Mouse (Mus musculus) CD4-positive helper T cell, adult 2 months (primary cell): ENCODE data around the gene Tomm7.
"Not testable (repeated sequence)": the region's sequence is repeated elsewhere in the genome, so short reads cannot be mapped to it uniquely, and the experiment has no call there.

Experiments used
- DNase-seq: peaks from one replicate; pipeline ENCODE4 v3.0.0-alpha.2; 2012; ENCODE audit warnings: low read depth, missing footprints, low spot score

Gene Tomm7

DNA sequence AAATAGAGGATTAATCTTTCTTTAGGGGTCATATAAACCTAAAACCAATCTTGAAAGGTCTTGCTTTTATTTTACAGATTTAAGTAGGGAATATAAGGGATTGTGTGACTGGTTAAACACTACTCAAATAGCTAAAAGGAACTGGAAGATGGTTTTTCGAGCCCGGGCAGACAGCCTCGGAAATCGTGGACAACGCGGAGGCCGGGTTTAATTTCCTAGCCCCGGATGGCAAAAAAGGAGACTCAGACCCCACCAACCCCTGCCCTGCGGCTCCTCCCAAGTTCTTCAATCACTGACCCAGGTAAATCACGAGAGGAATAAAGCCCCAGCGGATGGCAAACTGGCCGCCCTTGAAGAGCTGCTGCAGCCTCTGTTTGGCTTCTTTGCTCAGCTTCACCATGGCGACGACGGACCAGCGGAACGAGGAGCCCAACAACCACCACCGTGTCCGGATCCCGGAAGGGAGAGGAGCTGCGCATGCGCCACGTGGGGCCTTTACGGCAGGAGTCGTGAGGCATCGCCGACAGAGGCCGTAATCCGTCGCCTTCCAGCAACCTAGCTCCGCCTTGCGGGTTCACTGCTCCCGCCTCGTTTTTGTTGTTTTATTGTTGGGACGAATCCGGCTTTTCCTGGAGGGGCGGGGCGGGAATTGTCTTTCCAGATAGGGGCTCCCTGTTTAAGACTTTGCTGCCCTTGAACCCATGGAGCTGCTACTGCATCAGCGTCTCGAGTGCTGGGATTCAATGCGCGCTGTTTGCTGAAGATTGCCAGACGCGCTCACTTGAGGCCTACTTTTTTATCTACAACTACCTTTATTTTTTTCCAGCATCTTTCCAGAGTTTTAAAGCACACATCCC lies at the start of gene Tomm7:
TSS of gene Tomm7 (minus strand) at position 488 of the 857 bp plus-strand sequence.
- DNase-seq: peak; percentile 95

- no peak for DNase-seq
These were observed 49.3 kb upstream of the Tomm7 start for GRCm38 (mm10) chr5:23893156-23893863.

- peak; percentile 13 for DNase-seq
These were observed 46.8 kb upstream of the Tomm7 start for GRCm38 (mm10) chr5:23890734-23891133.

GRCm38 (mm10) chr5:23889461-23889860 lies 45.5 kb upstream of the Tomm7 start:
- DNase-seq: no peak

GRCm38 (mm10) chr5:23887111-23887510 lies 43.1 kb upstream of the Tomm7 start:
- DNase-seq: no peak

DNA sequence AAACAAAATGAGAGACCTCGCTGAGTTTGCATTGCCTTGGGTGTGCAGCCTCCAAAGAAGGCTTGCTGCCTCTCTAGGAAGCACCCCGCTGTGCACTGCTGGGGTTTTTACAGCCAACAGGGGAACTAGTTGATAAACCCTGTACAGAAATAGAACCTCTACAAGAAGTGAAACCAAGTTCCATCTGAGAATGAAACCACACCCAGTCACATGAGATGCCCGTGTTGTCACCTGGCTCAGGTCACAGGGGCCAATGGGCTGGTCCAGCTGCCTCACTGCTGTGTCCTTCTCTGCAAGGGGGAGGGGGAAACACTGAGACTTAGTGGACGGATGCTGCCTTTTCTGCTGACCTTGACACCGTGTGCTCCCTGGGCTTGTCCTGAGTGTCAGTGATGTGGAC lies 30.5 kb upstream of the Tomm7 start:
- no peak for DNase-seq

DNA sequence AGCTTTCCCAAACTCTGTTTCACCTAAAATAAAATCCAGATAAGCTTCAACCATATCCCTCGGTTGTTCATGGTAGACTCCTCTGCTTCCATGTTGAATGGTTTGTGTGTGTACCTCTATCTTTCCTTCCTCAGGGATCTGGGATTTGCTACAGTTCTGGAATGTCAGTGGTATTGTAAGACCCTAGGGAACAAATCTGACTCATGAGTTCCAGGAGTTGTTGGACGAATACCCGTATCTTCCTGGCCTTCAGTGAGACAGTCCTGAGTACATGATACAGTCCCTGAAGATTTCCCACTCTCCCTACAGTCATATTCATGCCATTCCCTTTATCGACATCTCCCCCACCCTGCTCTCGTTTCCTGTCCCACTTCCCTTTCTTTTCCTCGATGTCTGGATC lies 28.6 kb upstream of the Tomm7 start:
- DNase-seq: no peak

DNA sequence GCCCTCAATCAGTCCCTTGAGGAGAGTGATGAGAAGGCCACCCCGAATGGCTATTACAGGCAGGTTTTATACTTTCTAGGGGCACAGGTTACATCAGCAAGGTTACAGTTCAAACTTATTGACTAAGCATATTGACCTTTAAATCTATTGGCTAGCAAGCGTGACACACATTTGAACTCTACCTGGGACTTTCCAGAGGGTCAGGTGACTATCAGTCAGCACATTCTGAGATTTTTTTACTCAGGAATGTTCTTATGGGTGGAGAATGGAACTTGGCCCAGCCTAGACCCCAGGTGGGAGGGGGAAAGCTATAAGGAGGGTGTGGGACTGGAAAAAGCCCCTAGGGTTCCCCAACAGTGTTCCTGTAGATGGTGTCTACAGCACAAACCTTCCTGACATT lies 27.4 kb upstream of the Tomm7 start:
- not testable (repeated sequence) for DNase-seq

- no peak for DNase-seq
These were observed 22.0 kb upstream of the Tomm7 start for GRCm38 (mm10) chr5:23865941-23866340.

DNA sequence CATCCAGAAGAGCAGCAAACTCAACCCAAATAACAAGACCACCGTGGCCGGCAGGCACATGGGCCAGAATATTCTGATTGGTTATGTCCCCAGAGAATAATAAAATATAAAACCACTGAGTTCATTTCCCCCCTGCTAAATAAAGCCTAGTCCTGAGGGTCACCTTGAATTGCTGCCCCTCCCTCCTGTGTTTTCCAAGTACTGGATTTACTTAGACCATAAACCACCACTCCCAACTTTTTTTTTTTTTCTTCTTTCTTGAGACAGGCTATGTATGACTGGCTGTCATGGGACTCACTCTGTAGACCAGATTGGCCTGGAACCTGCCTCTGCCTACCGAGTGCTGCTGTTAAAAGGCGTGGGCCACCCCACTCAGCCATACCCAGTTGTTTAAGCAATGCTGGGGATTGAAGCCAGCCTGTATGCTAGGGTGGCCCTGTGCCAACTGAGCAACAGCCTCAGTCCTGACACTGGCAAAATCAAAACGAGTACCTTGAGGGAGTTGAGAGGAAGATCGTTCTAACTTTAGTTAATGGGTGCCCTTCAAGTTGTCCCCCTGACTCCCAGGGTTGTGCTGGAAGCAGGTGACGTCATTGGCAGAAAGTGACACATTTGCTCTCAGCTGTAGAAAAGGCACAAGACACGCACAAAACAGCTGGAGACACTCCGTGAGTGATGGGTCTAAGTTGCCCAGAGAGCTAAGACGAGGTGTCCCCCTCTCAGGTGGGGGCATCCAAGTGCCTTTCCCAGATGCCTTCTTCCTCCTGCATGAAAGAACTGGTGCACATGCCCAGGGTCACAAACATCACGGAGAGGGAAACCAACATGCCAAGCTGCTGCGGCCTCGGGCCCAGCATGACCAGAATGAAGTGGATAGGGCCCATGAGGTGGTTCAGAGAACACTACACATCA lies 20.3 kb upstream of the Tomm7 start:
- no peak for DNase-seq

GRCm38 (mm10) chr5:23863166-23864053 lies 19.4 kb upstream of the Tomm7 start:
- no peak for DNase-seq

- DNase-seq: no peak
These were observed 18.3 kb upstream of the Tomm7 start for GRCm38 (mm10) chr5:23862291-23862690.

DNA sequence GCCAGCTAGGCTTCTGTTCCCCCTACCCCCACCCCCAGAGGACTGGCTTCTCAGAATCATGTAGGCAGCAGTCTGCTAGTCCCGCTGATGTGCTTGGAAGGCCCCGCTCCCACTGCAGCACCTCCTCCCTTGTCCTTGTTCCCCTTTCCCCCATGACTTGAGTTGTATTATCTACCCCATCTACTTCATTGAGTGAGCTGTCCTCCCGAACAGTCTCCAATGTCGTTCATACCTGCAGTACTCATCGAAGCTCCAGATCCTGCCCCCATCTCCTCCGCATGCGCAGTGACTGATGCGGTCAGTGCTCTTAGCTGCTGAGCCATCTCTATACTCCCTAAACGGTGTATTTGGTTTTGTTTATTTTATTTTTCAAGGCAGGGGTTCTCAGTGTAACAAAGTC lies 17.8 kb upstream of the Tomm7 start:
- no peak for DNase-seq

- DNase-seq: no peak
These were observed 15.9 kb upstream of the Tomm7 start for GRCm38 (mm10) chr5:23859896-23860295.

DNA sequence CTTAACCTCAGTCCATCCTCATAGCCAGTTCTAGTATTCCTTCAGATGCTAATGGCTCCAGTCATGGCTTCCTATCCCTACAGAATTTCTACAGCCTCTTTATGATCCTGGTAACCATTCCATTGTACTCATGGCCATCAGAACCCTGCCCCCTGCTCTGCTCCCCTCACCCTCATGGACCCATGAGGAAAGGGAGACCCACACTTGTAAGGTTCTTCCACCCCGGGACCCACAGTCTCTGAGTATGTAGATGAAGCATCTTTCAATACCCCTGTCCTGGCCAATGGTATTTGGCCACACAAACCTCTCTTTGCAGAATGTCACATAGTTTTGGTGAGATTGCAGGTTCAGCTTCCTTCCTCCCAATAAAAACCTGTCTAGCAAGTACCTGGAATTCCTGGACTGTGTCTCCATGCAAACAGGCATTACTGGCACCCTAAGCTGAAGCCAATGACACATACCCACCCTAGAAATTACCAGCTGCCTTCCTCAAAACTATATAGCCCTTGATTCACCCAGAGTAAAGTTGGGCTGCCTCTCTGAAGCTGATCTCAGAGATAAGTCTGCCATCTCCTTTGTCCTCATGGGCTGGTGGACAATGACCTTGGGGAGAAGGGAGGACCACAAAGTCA lies 15.2 kb upstream of the Tomm7 start:
- no peak for DNase-seq

DNA sequence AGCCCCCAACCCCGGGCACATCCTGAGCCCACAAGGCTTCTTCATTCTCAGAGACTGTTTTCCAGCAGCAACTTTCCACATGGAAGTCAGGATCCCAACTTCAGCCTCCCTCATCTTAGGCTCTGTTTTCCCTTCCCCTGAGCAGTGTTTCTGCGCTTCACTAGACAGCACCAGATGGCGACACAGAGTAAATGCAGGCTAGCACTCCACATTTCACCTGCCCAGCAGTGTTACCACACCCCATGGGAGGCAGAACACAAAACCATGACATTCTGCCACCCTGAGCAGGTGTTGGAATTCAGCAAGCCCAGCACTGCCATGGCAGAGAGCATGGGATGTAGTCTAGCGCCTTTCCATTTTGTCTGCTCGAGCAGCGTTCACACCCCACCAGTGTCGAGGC lies 14.7 kb upstream of the Tomm7 start:
- DNase-seq: no peak

DNA sequence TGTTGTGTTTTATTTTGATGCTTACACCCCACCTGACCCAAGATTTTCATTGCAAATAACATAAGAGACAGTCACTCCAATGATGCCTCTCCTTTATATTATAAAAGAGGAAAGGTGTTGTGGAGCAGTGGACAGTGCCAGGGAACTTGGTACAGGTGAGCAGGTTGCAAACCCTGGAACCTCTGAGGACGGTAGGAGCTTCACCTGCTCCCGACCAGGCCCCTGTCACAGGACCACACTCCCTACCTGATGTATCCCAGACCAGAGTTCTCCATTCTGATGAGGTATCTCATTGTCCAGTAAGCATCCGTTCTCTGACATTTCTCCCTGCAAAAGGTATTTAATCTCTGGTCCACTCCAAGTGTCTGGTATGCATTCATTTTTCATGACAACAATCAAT lies 14.0 kb upstream of the Tomm7 start:
- DNase-seq: no peak

- no peak for DNase-seq
These were observed 13.2 kb upstream of the Tomm7 start for GRCm38 (mm10) chr5:23857189-23857588.

- DNase-seq: no peak
These were observed 12.2 kb upstream of the Tomm7 start for GRCm38 (mm10) chr5:23856164-23856563.

GRCm38 (mm10) chr5:23855484-23855883 lies 11.5 kb upstream of the Tomm7 start:
- no peak for DNase-seq
